Mouse (Mus musculus): Measurements from ENCODE around the gene Specc1. TPM values are rescaled to one million over a fixed set of nuclear protein-coding genes. Genes with fewer than 3 reads are reported as not detected.

The Specc1 gene
- polyA plus RNA-seq, 1 experiment from 2014 or later: 16.6 TPM

DNA sequence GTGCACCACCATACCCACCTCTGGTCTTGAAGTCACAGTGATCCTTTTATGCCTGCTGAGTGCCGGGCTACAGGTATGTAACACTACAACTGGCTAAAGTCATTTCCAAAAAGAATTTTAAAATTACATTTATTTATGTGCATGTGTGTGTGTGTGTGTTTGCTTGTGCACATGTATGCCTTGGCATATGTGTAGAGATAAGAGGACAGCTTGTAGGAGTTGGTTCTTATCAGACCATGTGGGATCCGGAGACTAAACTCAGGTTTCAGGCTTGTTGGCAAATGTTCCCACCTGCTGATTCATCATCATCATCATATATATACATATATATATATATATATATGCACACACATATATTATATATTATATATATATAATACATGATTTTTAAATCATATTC lies 12.3 kb downstream of the Specc1 start:
- no peak overlapping the region for H3K9ac ChIP-seq
- WGBS: 80% methylated on average over 2 of the region's 2 CpGs
- no peaks in the 10 kb centered on the region for H3K36me3 ChIP-seq
- no peak for ATAC-seq (ENCODE audit: insufficient number of reproducible peaks, low FRiP score)
- H3K4me3 ChIP-seq: no peak overlapping the region
- H3K27ac ChIP-seq (ENCODE audit: poor library complexity, severe bottlenecking): no peak overlapping the region
- no peaks in the 10 kb centered on the region for H3K9me3 ChIP-seq (replicated peaks)
- no peak overlapping the region for H3K4me2 ChIP-seq
- 0 out of 2 replicates have a peak, but pooled peaks cover 6% of the 10 kb centered on the region for H3K27me3 ChIP-seq (replicated peaks)
- H3K4me1 ChIP-seq (replicated peaks): peaks cover 2% of the 10 kb centered on the region; the same call in 1 of the 2 replicates

DNA sequence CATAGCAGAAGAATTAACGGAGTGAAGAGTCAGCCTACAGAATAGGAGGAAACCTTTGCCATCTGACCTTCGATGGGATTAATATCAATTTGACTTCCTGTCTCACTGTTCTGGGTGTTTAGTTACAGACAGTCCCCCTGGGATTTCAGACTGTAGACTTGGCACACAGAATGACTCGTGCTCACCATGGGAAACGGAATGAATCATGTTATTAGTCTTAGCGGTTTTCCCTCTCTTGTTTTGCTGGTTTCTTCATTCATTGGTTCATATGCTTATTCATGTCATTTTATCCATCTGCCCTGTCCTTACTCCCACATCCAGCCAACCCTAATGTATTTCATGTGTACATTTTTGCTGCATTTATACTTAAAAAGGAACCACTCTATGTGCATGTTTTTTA lies 14.3 kb downstream of the Specc1 start:
- no peak for ATAC-seq (ENCODE audit: insufficient number of reproducible peaks, low FRiP score)
- Histone ChIP-seq H3K4me1 (replicated peaks) (peaks cover 8% of the 10 kb centered on the region), H3K27ac (ENCODE audit: poor library complexity, severe bottlenecking) (no peak overlapping the region), H3K9me3 (replicated peaks) (no peaks in the 10 kb centered on the region), H3K36me3 (no peaks in the 10 kb centered on the region), H3K9ac (no peak overlapping the region), H3K27me3 (replicated peaks) (0 out of 2 replicates have a peak, but pooled peaks cover 6% of the 10 kb centered on the region), H3K4me2 (no peak overlapping the region), H3K4me3 (no peak overlapping the region)
- 56% methylated on average over 5 of the region's 5 CpGs for WGBS

DNA sequence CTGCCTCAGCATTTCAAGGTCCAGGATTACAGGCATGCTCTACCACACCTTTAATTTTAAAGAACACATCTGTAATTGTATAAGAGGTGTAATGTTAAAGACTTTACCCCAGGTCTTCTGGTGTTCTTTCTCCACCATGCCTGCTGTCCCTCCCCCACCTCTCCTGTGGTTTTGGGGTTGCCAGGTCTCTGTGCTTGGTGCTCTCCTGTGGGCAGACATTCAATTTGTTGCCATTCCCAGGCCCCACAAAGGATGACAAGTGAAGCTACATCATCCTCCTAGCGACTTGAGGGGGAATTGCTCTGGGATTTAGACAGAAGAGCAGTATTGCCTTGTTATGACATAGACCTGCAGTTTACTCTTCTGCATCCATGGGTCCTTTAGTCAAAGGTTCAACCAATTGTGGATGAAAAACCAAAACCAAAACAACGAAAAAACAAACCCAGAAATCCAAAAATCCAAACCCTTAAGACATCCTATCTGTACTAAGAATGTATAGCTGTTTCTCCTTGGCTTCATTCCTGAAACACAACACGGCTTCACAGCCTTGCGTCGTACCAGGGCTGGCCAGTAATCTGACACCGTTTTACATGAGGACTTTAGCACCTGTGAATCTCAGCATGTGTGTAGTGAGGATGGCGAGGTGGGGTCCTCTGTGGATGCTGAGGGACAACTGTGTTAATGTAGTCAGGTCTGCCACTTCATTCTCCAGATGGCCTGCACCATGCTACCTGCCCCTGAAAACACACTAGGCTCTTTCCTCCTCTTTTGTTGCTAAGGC lies 15.1 kb downstream of the Specc1 start:
- 50% methylated on average over 7 of the region's 7 CpGs for WGBS
- 0 out of 2 replicates have a peak, but pooled peaks cover 6% of the 10 kb centered on the region for H3K27me3 ChIP-seq (replicated peaks)
- H3K4me1 ChIP-seq (replicated peaks): peaks cover 8% of the 10 kb centered on the region
- no peak overlapping the region for H3K27ac ChIP-seq (ENCODE audit: poor library complexity, severe bottlenecking)
- H3K4me2 ChIP-seq: no peak overlapping the region
- no peaks in the 10 kb centered on the region for H3K36me3 ChIP-seq
- H3K9me3 ChIP-seq (replicated peaks): no peaks in the 10 kb centered on the region
- H3K9ac ChIP-seq: no peak overlapping the region
- ATAC-seq (ENCODE audit: insufficient number of reproducible peaks, low FRiP score): no peak
- H3K4me3 ChIP-seq: no peak overlapping the region

DNA sequence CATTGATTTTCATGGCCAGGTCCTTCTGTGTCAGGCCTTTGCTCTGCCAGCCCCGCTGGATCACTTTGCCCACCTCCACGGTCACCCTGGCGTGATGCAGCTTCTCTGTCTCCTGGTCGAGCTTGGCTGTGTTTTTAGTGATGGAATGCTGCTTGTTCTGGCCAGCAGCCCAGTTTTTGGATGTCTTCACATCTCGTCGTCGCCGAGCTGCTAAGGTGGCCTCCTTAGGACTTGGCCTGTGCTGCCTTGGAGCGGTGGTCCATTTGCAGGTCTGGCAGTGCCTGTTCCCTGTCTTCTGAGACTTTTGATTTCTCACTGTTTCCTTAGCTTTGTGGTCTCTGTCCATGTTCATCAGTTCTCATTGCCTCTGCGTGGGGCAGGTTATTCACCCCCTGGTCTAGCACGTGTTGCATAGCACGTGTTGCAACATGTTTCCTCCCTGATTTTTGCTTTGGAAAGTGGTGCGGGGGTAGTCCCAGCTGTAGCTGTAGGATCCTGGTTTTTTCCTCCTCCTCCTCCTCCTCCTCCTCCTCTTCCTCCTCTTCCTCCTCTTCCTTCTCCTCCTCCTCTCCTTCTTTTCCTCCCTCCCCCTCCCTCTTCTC lies 17.6 kb downstream of the Specc1 start:
- no peak overlapping the region for H3K4me2 ChIP-seq
- no peaks in the 10 kb centered on the region for H3K9me3 ChIP-seq (replicated peaks)
- 0 out of 2 replicates have a peak, but pooled peaks cover 6% of the 10 kb centered on the region for H3K27me3 ChIP-seq (replicated peaks)
- ATAC-seq (ENCODE audit: insufficient number of reproducible peaks, low FRiP score): no peak
- no peaks in the 10 kb centered on the region for H3K36me3 ChIP-seq
- peaks cover 8% of the 10 kb centered on the region for H3K4me1 ChIP-seq (replicated peaks)
- no peak overlapping the region for H3K4me3 ChIP-seq
- H3K27ac ChIP-seq (ENCODE audit: poor library complexity, severe bottlenecking): no peak overlapping the region
- no peak overlapping the region for H3K9ac ChIP-seq
- 57% methylated on average over 13 of the region's 13 CpGs for WGBS

DNA sequence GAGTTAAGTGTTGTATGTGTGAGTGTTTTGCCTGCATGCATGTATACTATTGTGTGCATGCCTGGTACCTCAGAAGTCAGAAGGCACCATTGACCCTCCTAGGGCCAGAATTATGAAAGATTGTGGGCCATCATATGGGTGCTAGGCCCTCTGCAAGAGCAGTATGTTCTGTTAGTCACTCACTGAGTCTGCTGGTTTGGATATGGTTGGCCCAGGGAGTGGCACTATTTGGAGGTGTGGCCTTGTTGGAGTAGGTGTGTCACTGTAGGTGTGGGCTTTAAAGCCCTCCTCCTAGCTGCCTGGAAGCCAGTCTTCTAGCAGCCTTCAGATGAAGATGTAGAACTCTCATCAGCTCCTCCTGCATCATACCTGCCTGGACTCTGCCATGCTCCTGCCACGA lies 19.2 kb downstream of the Specc1 start:
- 87% methylated on average over 1 of the region's 1 CpGs for WGBS
- Histone ChIP-seq H3K9ac (no peak overlapping the region), H3K27me3 (replicated peaks) (0 out of 2 replicates have a peak, but pooled peaks cover 6% of the 10 kb centered on the region), H3K4me1 (replicated peaks) (peaks cover 8% of the 10 kb centered on the region), H3K9me3 (replicated peaks) (no peaks in the 10 kb centered on the region), H3K36me3 (no peaks in the 10 kb centered on the region), H3K4me2 (no peak overlapping the region), H3K4me3 (no peak overlapping the region), H3K27ac (ENCODE audit: poor library complexity, severe bottlenecking) (no peak overlapping the region)
- ATAC-seq (ENCODE audit: insufficient number of reproducible peaks, low FRiP score): no peak

DNA sequence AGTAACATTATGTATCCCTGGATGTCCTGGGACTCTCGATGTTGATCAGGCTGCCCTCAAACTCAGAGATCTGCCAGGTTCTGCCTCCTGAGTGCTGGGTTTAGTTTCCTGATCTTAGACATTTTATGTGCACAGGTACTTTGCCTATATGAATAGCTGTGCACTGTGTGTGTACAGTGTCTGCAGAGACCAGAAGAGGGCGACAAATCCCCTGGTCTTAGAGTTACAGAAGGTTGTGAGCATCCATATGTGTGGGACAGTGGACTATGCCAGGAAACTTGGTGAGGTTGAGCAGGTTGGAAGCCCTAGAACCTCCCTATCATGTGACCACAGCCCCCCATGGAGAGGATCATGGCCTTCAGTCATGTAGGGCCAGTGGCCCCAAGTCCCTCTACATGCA lies 24.7 kb downstream of the Specc1 start:
- WGBS: 75% methylated on average over 2 of the region's 2 CpGs
- no peaks in the 10 kb centered on the region for H3K4me1 ChIP-seq (replicated peaks)
- H3K9ac ChIP-seq: no peak overlapping the region
- no peak overlapping the region for H3K4me2 ChIP-seq
- H3K27ac ChIP-seq (ENCODE audit: poor library complexity, severe bottlenecking): no peak overlapping the region
- no peaks in the 10 kb centered on the region for H3K36me3 ChIP-seq
- H3K9me3 ChIP-seq (replicated peaks): 0 out of 2 replicates have a peak, but pooled peaks cover 4% of the 10 kb centered on the region
- H3K27me3 ChIP-seq (replicated peaks): no peaks in the 10 kb centered on the region
- ATAC-seq (ENCODE audit: insufficient number of reproducible peaks, low FRiP score): no peak
- no peak overlapping the region for H3K4me3 ChIP-seq

DNA sequence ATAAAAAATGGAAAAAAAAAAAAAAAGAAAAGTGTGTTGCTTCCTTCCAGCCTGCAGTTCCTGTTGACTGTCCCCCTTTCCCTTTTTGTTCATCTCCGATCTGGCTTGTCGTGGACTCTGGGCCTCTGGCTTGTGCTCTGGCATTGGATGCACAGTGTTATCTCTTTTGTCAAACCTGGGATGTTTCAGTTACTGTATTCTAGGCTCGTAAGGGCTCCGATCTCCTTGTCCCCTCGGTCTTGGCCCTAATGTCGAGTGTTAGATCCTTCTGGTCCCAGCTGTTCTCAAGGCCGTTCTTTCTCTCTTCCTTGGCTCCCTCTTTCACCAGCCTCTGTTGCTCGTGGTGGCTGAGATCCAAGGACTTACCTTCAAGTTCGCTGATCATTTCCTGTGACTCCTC lies 26.3 kb downstream of the Specc1 start:
- H3K4me3 ChIP-seq: no peak overlapping the region
- H3K4me2 ChIP-seq: no peak overlapping the region
- no peaks in the 10 kb centered on the region for H3K27me3 ChIP-seq (replicated peaks)
- H3K9me3 ChIP-seq (replicated peaks): 0 out of 2 replicates have a peak, but pooled peaks cover 4% of the 10 kb centered on the region
- no peak overlapping the region for H3K9ac ChIP-seq
- no peak for ATAC-seq (ENCODE audit: insufficient number of reproducible peaks, low FRiP score)
- no peaks in the 10 kb centered on the region for H3K4me1 ChIP-seq (replicated peaks)
- H3K27ac ChIP-seq (ENCODE audit: poor library complexity, severe bottlenecking): no peak overlapping the region
- H3K36me3 ChIP-seq: no peaks in the 10 kb centered on the region
- WGBS: 77% methylated on average over 9 of the region's 9 CpGs

DNA sequence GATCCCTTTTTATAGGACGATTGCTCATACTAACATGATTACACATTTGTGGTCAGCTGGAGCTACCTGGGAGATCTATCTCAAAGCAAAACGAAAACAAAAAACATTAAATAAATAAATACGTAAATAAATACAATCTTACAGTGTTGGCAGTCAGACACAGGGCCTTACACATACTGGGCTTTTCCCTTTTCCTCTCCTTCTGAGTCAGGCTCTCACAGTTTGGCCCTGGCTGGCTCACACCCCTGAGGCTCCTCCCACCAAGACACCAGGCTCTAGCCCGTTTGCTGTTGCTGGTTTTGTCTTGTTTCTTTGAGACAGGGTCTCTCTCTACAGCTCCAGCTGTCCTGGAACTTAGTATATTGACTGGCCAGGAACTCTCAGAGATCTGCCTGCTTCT lies 30.4 kb downstream of the Specc1 start:
- no peak overlapping the region for H3K4me2 ChIP-seq
- ATAC-seq (ENCODE audit: insufficient number of reproducible peaks, low FRiP score): no peak
- H3K27ac ChIP-seq (ENCODE audit: poor library complexity, severe bottlenecking): no peak overlapping the region
- H3K4me1 ChIP-seq (replicated peaks): no peaks in the 10 kb centered on the region
- WGBS: 74% methylated on average over 4 of the region's 4 CpGs
- H3K9ac ChIP-seq: no peak overlapping the region
- no peaks in the 10 kb centered on the region for H3K36me3 ChIP-seq
- no peaks in the 10 kb centered on the region for H3K9me3 ChIP-seq (replicated peaks)
- no peak overlapping the region for H3K4me3 ChIP-seq
- no peaks in the 10 kb centered on the region for H3K27me3 ChIP-seq (replicated peaks)

DNA sequence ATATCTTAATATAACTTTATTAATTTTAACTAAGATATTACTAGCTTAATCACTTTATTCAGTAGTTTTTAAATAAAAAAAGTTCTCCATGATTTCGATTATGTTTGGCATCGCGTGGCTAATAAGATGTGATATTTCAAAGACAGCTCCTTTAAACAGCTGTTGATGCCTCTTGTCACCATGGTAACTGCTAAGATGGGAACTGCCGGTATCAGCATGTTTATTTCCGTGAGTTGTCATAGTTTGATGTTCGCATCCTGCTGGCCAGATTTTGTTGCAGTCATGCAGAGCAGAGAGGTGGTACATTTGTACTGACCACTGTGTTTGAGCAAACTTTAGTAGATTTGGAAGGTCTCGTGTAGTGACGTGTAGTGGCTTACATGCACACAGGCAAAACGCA lies 33.1 kb downstream of the Specc1 start:
- no peak for ATAC-seq (ENCODE audit: insufficient number of reproducible peaks, low FRiP score)
- no peaks in the 10 kb centered on the region for H3K36me3 ChIP-seq

DNA sequence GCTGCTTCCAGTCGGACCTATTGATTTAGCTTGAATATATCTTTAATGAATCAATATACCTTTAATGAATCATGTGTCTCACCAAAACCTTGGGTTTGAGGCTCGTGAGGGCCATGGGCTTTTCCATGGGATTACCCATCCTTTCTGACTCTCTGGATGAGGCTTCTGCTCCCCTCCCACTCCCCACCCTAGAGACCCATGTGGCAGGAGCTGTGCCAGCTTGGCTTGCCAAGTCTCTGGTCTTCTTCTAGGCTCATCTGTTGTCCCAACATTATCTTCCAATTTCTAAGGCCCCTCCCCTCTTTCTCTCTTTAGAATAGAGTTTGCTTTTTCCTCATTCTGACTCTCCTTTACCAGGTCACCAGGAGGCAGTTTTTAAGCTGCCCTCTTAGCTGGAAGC lies 35.0 kb downstream of the Specc1 start:
- Histone ChIP-seq H3K27ac (ENCODE audit: poor library complexity, severe bottlenecking) (no peak overlapping the region), H3K9ac (no peak overlapping the region), H3K4me3 (no peak overlapping the region), H3K4me1 (replicated peaks) (no peaks in the 10 kb centered on the region), H3K4me2 (no peak overlapping the region), H3K36me3 (no peaks in the 10 kb centered on the region), H3K9me3 (replicated peaks) (0 out of 2 replicates have a peak, but pooled peaks cover 4% of the 10 kb centered on the region), H3K27me3 (replicated peaks) (no peaks in the 10 kb centered on the region)
- 75% methylated on average over 2 of the region's 2 CpGs for WGBS
- ATAC-seq (ENCODE audit: insufficient number of reproducible peaks, low FRiP score): no peak

More for the DNA sequence above, 33.1 kb downstream of the Specc1 start:
- Histone ChIP-seq H3K4me3 (no peak overlapping the region), H3K4me1 (replicated peaks) (no peaks in the 10 kb centered on the region), H3K27ac (ENCODE audit: poor library complexity, severe bottlenecking) (no peak overlapping the region), H3K9ac (no peak overlapping the region), H3K9me3 (replicated peaks) (0 out of 2 replicates have a peak, but pooled peaks cover 4% of the 10 kb centered on the region), H3K27me3 (replicated peaks) (no peaks in the 10 kb centered on the region), H3K4me2 (no peak overlapping the region)
- 74% methylated on average over 9 of the region's 9 CpGs for WGBS

DNA sequence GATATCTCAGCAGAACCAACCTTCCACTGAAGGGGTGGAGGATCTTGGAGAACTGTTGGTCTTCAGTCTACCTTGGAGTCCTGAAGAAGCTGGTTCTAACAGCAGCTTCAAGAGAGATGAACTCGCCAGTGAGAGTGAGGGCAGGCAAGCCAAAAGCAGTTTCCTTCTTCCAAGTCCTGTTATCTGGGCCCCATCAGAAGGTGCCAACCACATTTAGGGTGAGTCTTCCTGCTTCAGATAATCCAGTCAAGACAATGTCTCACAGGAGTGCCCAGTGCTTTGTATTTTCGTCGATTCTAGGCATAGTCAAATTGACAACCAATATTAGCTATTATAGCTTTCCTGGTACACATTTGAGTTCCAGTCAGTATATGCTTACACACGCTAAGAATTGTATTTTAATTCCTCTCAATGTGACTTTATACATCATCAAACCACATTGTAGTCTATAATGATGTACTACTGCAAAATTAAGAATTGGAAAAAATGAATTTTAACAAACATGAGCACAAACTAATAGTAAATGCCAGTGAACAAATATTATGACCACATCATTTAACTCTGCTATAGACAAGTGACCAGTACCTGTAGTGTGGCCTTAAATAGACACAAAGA lies 36.2 kb downstream of the Specc1 start:
- Histone ChIP-seq H3K4me2 (no peak overlapping the region), H3K9me3 (replicated peaks) (0 out of 2 replicates have a peak, but pooled peaks cover 4% of the 10 kb centered on the region), H3K27me3 (replicated peaks) (no peaks in the 10 kb centered on the region), H3K27ac (ENCODE audit: poor library complexity, severe bottlenecking) (no peak overlapping the region), H3K36me3 (no peaks in the 10 kb centered on the region), H3K4me1 (replicated peaks) (no peaks in the 10 kb centered on the region), H3K4me3 (no peak overlapping the region), H3K9ac (no peak overlapping the region)
- 73% methylated on average over 4 of the region's 4 CpGs for WGBS
- no peak for ATAC-seq (ENCODE audit: insufficient number of reproducible peaks, low FRiP score)
